Mouse (Mus musculus): ENCODE data around the gene Rnf220. TPM values are rescaled to one million over a fixed set of nuclear protein-coding genes. Genes with fewer than 3 reads are reported as not detected.

Gene Rnf220
- total and polyA plus RNA-seq, 2 experiments from 2014 or later, result 122 to 192 TPM

- no peak overlapping the region for H3K4me2 ChIP-seq (ENCODE audit: low read depth, low read length, poor library complexity, severe bottlenecking)
- WGBS, result 82% methylated on average over 5 of the region's 5 CpGs
- no peak for TF ChIP-seq CTCF (IDR thresholded peaks at IDR 0.05)
- H3K4me3 ChIP-seq (ENCODE audit: low read depth, low read length), result no peak overlapping the region
- no peaks in the 10 kb centered on the region for H3K36me3 ChIP-seq (ENCODE audit: insufficient read depth, low read length)
- no peak overlapping the region for H3K9ac ChIP-seq (replicated peaks; ENCODE audit: low read length, poor library complexity, severe bottlenecking)
- H3K9me3 ChIP-seq (ENCODE audit: low read length), result no peaks in the 10 kb centered on the region
- ATAC-seq (ENCODE audit: low FRiP score) (no peak), DNase-seq (ENCODE audit: low spot score) (no peak)
- no peak overlapping the region for H3K27ac ChIP-seq (ENCODE audit: low read depth, low read length)
- peaks cover 36% of the 10 kb centered on the region for H3K27me3 ChIP-seq (ENCODE audit: insufficient read depth, low read length)
- H3K4me1 ChIP-seq (ENCODE audit: insufficient read depth, low read length), result peaks cover 3% of the 10 kb centered on the region; the same call in 1 of the 2 replicates
These were observed 139.7 kb downstream of the Rnf220 start for GRCm38 (mm10) chr4:117357104-117357503.

GRCm38 (mm10) chr4:117356223-117356622, 140.6 kb downstream of the Rnf220 start:
- Histone ChIP-seq H3K4me1 (ENCODE audit: insufficient read depth, low read length) (0 out of 2 replicates have a peak, but pooled peaks cover 3% of the 10 kb centered on the region), H3K9me3 (ENCODE audit: low read length) (no peaks in the 10 kb centered on the region), H3K27me3 (ENCODE audit: insufficient read depth, low read length) (peaks cover 36% of the 10 kb centered on the region), H3K27ac (ENCODE audit: low read depth, low read length) (no peak overlapping the region), H3K4me3 (ENCODE audit: low read depth, low read length) (no peak overlapping the region), H3K4me2 (ENCODE audit: low read depth, low read length, poor library complexity, severe bottlenecking) (no peak overlapping the region), H3K9ac (replicated peaks; ENCODE audit: low read length, poor library complexity, severe bottlenecking) (no peak overlapping the region), H3K36me3 (ENCODE audit: insufficient read depth, low read length) (no peaks in the 10 kb centered on the region)
- DNase-seq (ENCODE audit: low spot score) (no peak), ATAC-seq (ENCODE audit: low FRiP score) (no peak)
- 78% methylated on average over 2 of the region's 2 CpGs for WGBS
- no peak for TF ChIP-seq CTCF (IDR thresholded peaks at IDR 0.05)

- no peak overlapping the region for H3K9ac ChIP-seq (replicated peaks; ENCODE audit: low read length, poor library complexity, severe bottlenecking)
- H3K4me2 ChIP-seq (ENCODE audit: low read depth, low read length, poor library complexity, severe bottlenecking), result no peak overlapping the region
- no peak for TF ChIP-seq CTCF (IDR thresholded peaks at IDR 0.05)
- H3K36me3 ChIP-seq (ENCODE audit: insufficient read depth, low read length), result no peaks in the 10 kb centered on the region
- no peak overlapping the region for H3K4me3 ChIP-seq (ENCODE audit: low read depth, low read length)
- no peaks in the 10 kb centered on the region for H3K9me3 ChIP-seq (ENCODE audit: low read length)
- peaks cover 31% of the 10 kb centered on the region for H3K27me3 ChIP-seq (ENCODE audit: insufficient read depth, low read length)
- 72% methylated on average over 6 of the region's 6 CpGs for whole genome bisulfite sequencing
- ATAC-seq (ENCODE audit: low FRiP score) (no peak), DNase-seq (ENCODE audit: low spot score) (no peak)
- H3K4me1 ChIP-seq (ENCODE audit: insufficient read depth, low read length), result no peaks in the 10 kb centered on the region
- no peak overlapping the region for H3K27ac ChIP-seq (ENCODE audit: low read depth, low read length)
These were observed 142.2 kb downstream of the Rnf220 start for GRCm38 (mm10) chr4:117354651-117355050.

GRCm38 (mm10) chr4:117352957-117353356, 143.9 kb downstream of the Rnf220 start:
- Histone ChIP-seq H3K4me1 (ENCODE audit: insufficient read depth, low read length) (peaks cover 4% of the 10 kb centered on the region; the same call in 1 of the 2 replicates), H3K36me3 (ENCODE audit: insufficient read depth, low read length) (no peaks in the 10 kb centered on the region), H3K9ac (replicated peaks; ENCODE audit: low read length, poor library complexity, severe bottlenecking) (no peak overlapping the region), H3K27me3 (ENCODE audit: insufficient read depth, low read length) (peaks cover 37% of the 10 kb centered on the region), H3K4me2 (ENCODE audit: low read depth, low read length, poor library complexity, severe bottlenecking) (no peak overlapping the region), H3K9me3 (ENCODE audit: low read length) (no peaks in the 10 kb centered on the region), H3K27ac (ENCODE audit: low read depth, low read length) (no peak overlapping the region), H3K4me3 (ENCODE audit: low read depth, low read length) (no peak overlapping the region)
- ATAC-seq (ENCODE audit: low FRiP score), result no peak
- whole genome bisulfite sequencing, result 76% methylated on average over 9 of the region's 9 CpGs
- TF ChIP-seq CTCF (IDR thresholded peaks at IDR 0.05), result no peak
- no peak for DNase-seq (ENCODE audit: low spot score)

GRCm38 (mm10) chr4:117352071-117352470, 144.8 kb downstream of the Rnf220 start:
- no peak for TF ChIP-seq CTCF (IDR thresholded peaks at IDR 0.05)
- WGBS, result 86% methylated on average over 5 of the region's 5 CpGs
- Histone ChIP-seq H3K27me3 (ENCODE audit: insufficient read depth, low read length) (peaks cover 35% of the 10 kb centered on the region), H3K36me3 (ENCODE audit: insufficient read depth, low read length) (no peaks in the 10 kb centered on the region), H3K4me1 (ENCODE audit: insufficient read depth, low read length) (peaks cover 4% of the 10 kb centered on the region; the same call in 1 of the 2 replicates), H3K4me2 (ENCODE audit: low read depth, low read length, poor library complexity, severe bottlenecking) (no peak overlapping the region), H3K9me3 (ENCODE audit: low read length) (no peaks in the 10 kb centered on the region), H3K27ac (ENCODE audit: low read depth, low read length) (no peak overlapping the region), H3K9ac (replicated peaks; ENCODE audit: low read length, poor library complexity, severe bottlenecking) (no peak overlapping the region), H3K4me3 (ENCODE audit: low read depth, low read length) (no peak overlapping the region)
- DNase-seq (ENCODE audit: low spot score), result no peak
- no peak for ATAC-seq (ENCODE audit: low FRiP score)

- Histone ChIP-seq H3K4me3 (ENCODE audit: low read depth, low read length) (no peak overlapping the region), H3K9ac (replicated peaks; ENCODE audit: low read length, poor library complexity, severe bottlenecking) (no peak overlapping the region), H3K4me2 (ENCODE audit: low read depth, low read length, poor library complexity, severe bottlenecking) (no peak overlapping the region), H3K36me3 (ENCODE audit: insufficient read depth, low read length) (no peaks in the 10 kb centered on the region), H3K27me3 (ENCODE audit: insufficient read depth, low read length) (peaks cover 19% of the 10 kb centered on the region; the same call in 1 of the 2 replicates), H3K27ac (ENCODE audit: low read depth, low read length) (no peak overlapping the region), H3K9me3 (ENCODE audit: low read length) (no peaks in the 10 kb centered on the region), H3K4me1 (ENCODE audit: insufficient read depth, low read length) (peaks cover 4% of the 10 kb centered on the region; the same call in 1 of the 2 replicates)
- no peak for TF ChIP-seq CTCF (IDR thresholded peaks at IDR 0.05)
- peak; percentile 52 for DNase-seq (ENCODE audit: low spot score)
- 66% methylated on average over 12 of the region's 12 CpGs for WGBS
- ATAC-seq (ENCODE audit: low FRiP score), result 0 out of 2 replicates have a peak, but pooled peaks have one; percentile 39
These were observed 146.6 kb downstream of the Rnf220 start for GRCm38 (mm10) chr4:117350139-117350693.

Data from midbrain, postnatal 0 days (tissue).